Mouse (Mus musculus) midbrain, embryonic 11.5 days (tissue): Measurements from ENCODE around the gene Mri1. TPM values are rescaled to one million over a fixed set of nuclear protein-coding genes. Genes with fewer than 3 reads are reported as not detected.
A peak's percentile ranks its signal among the peaks of the same experiment; 100 is the strongest.

Experiments
- ATAC-seq: fragments of 200-750 bp; cut with Nextera tagmentation; 2 replicates; pipeline ENCODE4 v1.8.0; 2017; ENCODE audit warnings: moderate TSS enrichment, moderate library complexity; ENCODE audit not compliant: low FRiP score
- DNase-seq: peaks from one replicate; pipeline ENCODE4 v3.0.0; 2015; ENCODE audit warnings: low spot score; ENCODE audit errors: missing footprints
- H3K27ac ChIP-seq: fragments of 300-500 bp; sonication (generic); 2 replicates; pipeline ENCODE4 v1.5.1; 2014; ENCODE audit warnings: low read depth, low read length
- H3K27me3 ChIP-seq: fragments of 300-500 bp; sonication (generic); 2 replicates; pipeline ENCODE4 v1.6.1; 2014; ENCODE audit warnings: mild to moderate bottlenecking, low read length, moderate library complexity, mixed read lengths; ENCODE audit not compliant: control insufficient read depth, insufficient read depth
- H3K36me3 ChIP-seq: fragments of 300-500 bp; sonication (generic); 2 replicates; pipeline ENCODE4 v1.6.1; 2014; ENCODE audit warnings: mild to moderate bottlenecking, low read length, moderate library complexity, mixed read lengths; ENCODE audit not compliant: control insufficient read depth, insufficient read depth
- H3K4me1 ChIP-seq: fragments of 300-500 bp; sonication (generic); 2 replicates; pipeline ENCODE4 v1.6.1; 2014; ENCODE audit warnings: low read length; ENCODE audit not compliant: control insufficient read depth, insufficient read depth
- H3K4me2 ChIP-seq: fragments of 300-500 bp; sonication (generic); 2 replicates; pipeline ENCODE4 v1.6.1; 2014; ENCODE audit warnings: mild to moderate bottlenecking, moderate library complexity
- H3K4me3 ChIP-seq: fragments of 300-500 bp; sonication (generic); 2 replicates; pipeline ENCODE4 v1.5.1; 2014; ENCODE audit warnings: low read depth, low read length
- H3K9ac ChIP-seq: fragments of 300-500 bp; sonication (generic); 2 replicates; pipeline ENCODE4 v1.6.1; 2014; ENCODE audit warnings: low read length
- H3K9me3 ChIP-seq: fragments of 300-500 bp; sonication (generic); 2 replicates; pipeline ENCODE4 v1.6.1; 2016; ENCODE audit warnings: low read length; ENCODE audit not compliant: control insufficient read depth
- WGBS: fragments of 180-500 bp; shearing (Covaris S2); extraction: QIAGEN DNeasy Blood & Tissue Kit; methylation state at CpG from one replicate; pipeline ENCODE4 v1.1.7; 2014; 5-methylcytosine and 5-hydroxymethylcytosine counted together
- polyA plus RNA-seq: library from polyadenylated mRNA; unstranded; fragments of >200 nt; fragmentation: Nextera tagmentation; extraction: Ambion mirVana; gene quantifications from 2 replicates; pipeline ENCODE4 v1.2.1, GENCODE M21; 2014

Gene Mri1
- polyA plus RNA-seq, 1 experiment from 2014 or later, result 52.4 TPM

DNA sequence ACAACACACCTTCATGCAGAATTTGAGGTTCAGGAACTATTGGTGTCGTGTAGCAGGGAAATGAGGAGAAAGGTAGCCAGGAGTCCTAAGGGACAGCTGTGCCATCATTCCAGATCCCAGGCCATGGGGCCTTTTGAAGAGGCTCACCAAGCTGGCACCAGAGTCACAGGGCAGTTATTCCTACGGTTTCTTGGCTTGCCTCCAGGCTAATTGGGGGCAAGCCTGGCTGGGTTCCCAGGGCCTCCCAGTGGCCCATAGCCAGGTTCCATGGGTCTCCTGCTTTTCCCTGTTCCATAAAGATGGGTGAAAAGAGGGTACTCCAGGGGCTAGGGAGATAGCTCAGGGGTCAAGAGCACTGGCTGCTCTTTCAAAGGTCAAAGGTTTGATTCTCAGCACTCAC is 15.3 kb downstream of the Mri1 start:
- Histone ChIP-seq H3K36me3 (peaks cover 15% of the 10 kb centered on the region; the same call in 1 of the 2 replicates), H3K4me2 (no peak overlapping the region), H3K4me3 (no peak overlapping the region), H3K27ac (no peak overlapping the region), H3K9me3 (no peaks in the 10 kb centered on the region), H3K27me3 (no peaks in the 10 kb centered on the region), H3K4me1 (no peaks in the 10 kb centered on the region; the same call in 1 of the 2 replicates), H3K9ac (no peak overlapping the region)
- DNase-seq, result no peak
- no peak for ATAC-seq
- 89% methylated on average over 2 of the region's 2 CpGs for WGBS

- Histone ChIP-seq H3K4me3 (no peak overlapping the region), H3K4me1 (no peaks in the 10 kb centered on the region; the same call in none of the 2 replicates), H3K27ac (no peak overlapping the region), H3K36me3 (peaks cover 11% of the 10 kb centered on the region; the same call in 1 of the 2 replicates), H3K9ac (no peak overlapping the region), H3K27me3 (no peaks in the 10 kb centered on the region), H3K4me2 (no peak overlapping the region), H3K9me3 (no peaks in the 10 kb centered on the region)
- ATAC-seq (no peak), DNase-seq (no peak)
- 63% methylated on average over 6 of the region's 6 CpGs for WGBS
Observed at GRCm38 (mm10) chr8:84241167-84241566, 16.0 kb downstream of the Mri1 start.

GRCm38 (mm10) chr8:84237542-84238229 is 19.4 kb downstream of the Mri1 start:
- 24% methylated on average over 19 of the region's 19 CpGs for WGBS
- peak overlapping the region; percentile 76 for H3K4me2 ChIP-seq
- peak; percentile 5; the same call in 1 of the 2 replicates for ATAC-seq
- peak overlapping the region; percentile 73 for H3K9ac ChIP-seq
- no peaks in the 10 kb centered on the region for H3K9me3 ChIP-seq
- H3K4me1 ChIP-seq, result peaks cover 13% of the 10 kb centered on the region
- no peak for DNase-seq
- peak overlapping the region; percentile 48 for H3K4me3 ChIP-seq
- H3K27ac ChIP-seq, result peak overlapping the region; percentile 67; the same call in 1 of the 2 replicates
- H3K27me3 ChIP-seq, result no peaks in the 10 kb centered on the region
- H3K36me3 ChIP-seq, result peaks cover 2% of the 10 kb centered on the region

DNA sequence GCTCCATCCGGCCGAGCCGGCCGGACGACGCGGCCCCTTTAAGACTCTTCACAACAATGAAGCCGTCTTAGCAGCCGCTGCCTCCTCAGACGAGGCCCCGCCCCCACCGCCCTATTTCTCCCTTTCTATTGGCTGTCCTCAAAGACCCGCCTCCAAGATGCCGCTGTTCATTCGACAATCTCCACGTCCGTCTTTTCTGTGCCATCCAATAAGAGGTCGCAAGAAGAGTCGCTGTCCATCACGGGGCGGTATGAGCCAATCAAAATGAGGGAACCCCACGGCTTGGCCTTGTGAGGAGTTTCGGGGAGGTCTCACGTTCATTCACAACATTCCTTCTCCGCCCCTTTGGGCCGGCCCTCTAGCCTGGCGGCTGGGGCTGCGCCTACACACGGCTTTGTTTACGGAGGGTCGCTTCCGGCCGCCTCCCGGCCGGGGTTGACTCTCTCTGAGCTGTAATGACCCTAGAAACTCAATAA is 20.1 kb downstream of the Mri1 start, which contains the start of gene Zswim4:
Gene Zswim4, minus strand, starts transcription at position 58 of the 476 bp plus-strand sequence.
- H3K36me3 ChIP-seq, result peaks cover 2% of the 10 kb centered on the region
- DNase-seq (peak; percentile 100), ATAC-seq (peak; percentile 98)
- WGBS, result under 1% methylated on average over 35 of the region's 35 CpGs
- no peaks in the 10 kb centered on the region for H3K9me3 ChIP-seq
- H3K9ac ChIP-seq, result peak within 1 kb of the TSS; percentile 97
- peak within 1 kb of the TSS; percentile 67; the same call in 1 of the 2 replicates for H3K27ac ChIP-seq
- H3K4me1 ChIP-seq, result peaks cover 13% of the 10 kb centered on the region
- no peaks in the 10 kb centered on the region for H3K27me3 ChIP-seq
- peak within 1 kb of the TSS; percentile 91 for H3K4me2 ChIP-seq
- H3K4me3 ChIP-seq, result peak within 1 kb of the TSS; percentile 68

GRCm38 (mm10) chr8:84236410-84236997 is 20.6 kb downstream of the Mri1 start:
- Histone ChIP-seq H3K9me3 (no peaks in the 10 kb centered on the region), H3K27me3 (no peaks in the 10 kb centered on the region), H3K4me2 (peak overlapping the region; percentile 91), H3K36me3 (peaks cover 2% of the 10 kb centered on the region), H3K4me1 (peaks cover 13% of the 10 kb centered on the region), H3K9ac (peak overlapping the region; percentile 97), H3K4me3 (peak overlapping the region; percentile 68), H3K27ac (no peak overlapping the region)
- DNase-seq (peak; percentile 86), ATAC-seq (peak; percentile 29)
- WGBS, result under 1% methylated on average over 30 of the region's 30 CpGs

DNA sequence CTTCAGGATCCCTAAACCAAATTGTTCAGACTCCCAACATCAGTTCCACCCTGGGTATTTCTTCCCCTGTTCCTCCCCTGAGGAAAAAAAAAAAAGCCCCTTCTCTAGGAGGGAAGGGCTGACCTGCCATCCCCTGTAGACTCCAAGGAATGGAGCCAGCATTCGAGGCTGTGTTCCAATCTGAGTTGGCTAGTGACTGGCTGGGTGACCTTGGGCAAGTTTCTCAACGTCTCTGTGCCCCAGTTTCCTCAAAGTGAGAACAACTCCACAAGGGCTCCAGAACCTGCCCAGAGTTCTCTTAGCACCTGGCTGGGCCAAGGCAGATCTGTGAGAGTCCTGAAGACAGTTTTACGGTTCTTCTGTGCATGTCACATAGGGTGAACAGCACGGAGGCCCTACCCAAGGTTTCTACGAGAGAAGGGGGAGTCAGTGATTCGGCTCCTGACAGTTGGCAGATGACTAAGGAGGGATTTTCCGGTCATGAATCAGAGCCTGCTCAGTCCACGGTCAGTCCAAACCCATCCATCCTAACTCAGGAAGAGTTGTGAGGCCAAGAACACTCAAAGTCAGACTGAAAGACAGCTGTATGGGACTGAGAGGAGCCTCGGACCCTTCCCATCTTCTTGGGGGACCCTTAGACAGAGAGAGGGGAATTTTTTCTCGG is 21.2 kb downstream of the Mri1 start:
- peak overlapping the region; percentile 91 for H3K4me2 ChIP-seq
- ATAC-seq (no peak), DNase-seq (no peak)
- WGBS, result 38% methylated on average over 10 of the region's 10 CpGs
- no peaks in the 10 kb centered on the region for H3K27me3 ChIP-seq
- H3K36me3 ChIP-seq, result peaks cover 2% of the 10 kb centered on the region
- no peaks in the 10 kb centered on the region for H3K9me3 ChIP-seq
- H3K4me3 ChIP-seq, result peak overlapping the region; percentile 68
- H3K4me1 ChIP-seq, result peaks cover 13% of the 10 kb centered on the region
- H3K9ac ChIP-seq, result peak overlapping the region; percentile 97
- H3K27ac ChIP-seq, result no peak overlapping the region

GRCm38 (mm10) chr8:84233055-84233454 is 24.1 kb downstream of the Mri1 start:
- DNase-seq (no peak), ATAC-seq (no peak)
- H3K9me3 ChIP-seq, result no peaks in the 10 kb centered on the region
- WGBS, result 89% methylated on average over 2 of the region's 2 CpGs
- no peak overlapping the region for H3K4me2 ChIP-seq
- H3K27me3 ChIP-seq, result no peaks in the 10 kb centered on the region
- H3K9ac ChIP-seq, result no peak overlapping the region
- H3K4me3 ChIP-seq, result no peak overlapping the region
- peaks cover 20% of the 10 kb centered on the region for H3K36me3 ChIP-seq
- H3K27ac ChIP-seq, result no peak overlapping the region
- peaks cover 13% of the 10 kb centered on the region for H3K4me1 ChIP-seq

GRCm38 (mm10) chr8:84230735-84231134 is 26.4 kb downstream of the Mri1 start:
- no peak overlapping the region for H3K27ac ChIP-seq
- H3K4me1 ChIP-seq, result peaks cover 9% of the 10 kb centered on the region
- H3K4me2 ChIP-seq, result no peak overlapping the region
- no peak overlapping the region for H3K4me3 ChIP-seq
- H3K36me3 ChIP-seq, result peaks cover 25% of the 10 kb centered on the region
- no peak for ATAC-seq
- H3K27me3 ChIP-seq, result no peaks in the 10 kb centered on the region
- H3K9ac ChIP-seq, result no peak overlapping the region
- WGBS, result 73% methylated on average over 17 of the region's 17 CpGs
- H3K9me3 ChIP-seq, result no peaks in the 10 kb centered on the region
- DNase-seq, result no peak
